Mouse (Mus musculus) ES-Bruce4 (cell line): ENCODE data around the gene Nms.

Experiments
- CTCF ChIP-seq: IDR thresholded peaks from one replicate; pipeline ENCODE4 v1.8.1; 2011; ENCODE audit warnings: low read depth, low read length
- EP300 ChIP-seq: IDR thresholded peaks from 2 replicates; pipeline ENCODE4 v1.6.1; 2011; ENCODE audit warnings: low read depth, low read length; ENCODE audit not compliant: insufficient read depth
- POLR2A ChIP-seq: IDR thresholded peaks from one replicate; pipeline ENCODE4 v1.8.1; 2011; ENCODE audit warnings: low read length; ENCODE audit not compliant: insufficient read depth

- TF ChIP-seq CTCF = no peak
- no peak for TF ChIP-seq POLR2A
- no peak for TF ChIP-seq EP300
Measured at GRCm38 (mm10) chr1:38902571-38902970, 36.4 kb upstream of the Nms start.
